Mouse (Mus musculus): ENCODE measurements around the gene Rab7. TPM values are rescaled to one million over a fixed set of nuclear protein-coding genes. Genes with fewer than 3 reads are reported as not detected.

Gene Rab7
- polyA plus RNA-seq, 1 experiment from 2014 or later, result 216 TPM

GRCm38 (mm10) chr6:88003439-88003838, 41.6 kb downstream of the Rab7 start:
- ATAC-seq (ENCODE audit: insufficient read depth) (no peak), DNase-seq (no peak)
- Histone ChIP-seq H3K9me3 (ENCODE audit: low read depth, low read length) (no peaks in the 10 kb centered on the region), H3K9ac (no peak overlapping the region), H3K4me3 (ENCODE audit: low read depth, low read length) (no peak overlapping the region), H3K27me3 (ENCODE audit: insufficient read depth, low read length) (no peaks in the 10 kb centered on the region), H3K27ac (ENCODE audit: low read depth) (no peak overlapping the region), H3K36me3 (ENCODE audit: insufficient read depth) (peaks cover 75% of the 10 kb centered on the region), H3K4me2 (no peak overlapping the region), H3K4me1 (ENCODE audit: insufficient read depth) (no peaks in the 10 kb centered on the region)
- no peak for TF ChIP-seq CTCF (IDR thresholded peaks at IDR 0.05; ENCODE audit: low read depth)
- WGBS, result 82% methylated on average over 4 of the region's 4 CpGs

- Histone ChIP-seq H3K27me3 (ENCODE audit: insufficient read depth, low read length) (no peaks in the 10 kb centered on the region), H3K27ac (ENCODE audit: low read depth) (no peak overlapping the region), H3K9ac (no peak overlapping the region), H3K4me1 (ENCODE audit: insufficient read depth) (0 out of 2 replicates have a peak, but pooled peaks cover 4% of the 10 kb centered on the region), H3K9me3 (ENCODE audit: low read depth, low read length) (no peaks in the 10 kb centered on the region), H3K4me2 (no peak overlapping the region), H3K4me3 (ENCODE audit: low read depth, low read length) (no peak overlapping the region), H3K36me3 (ENCODE audit: insufficient read depth) (peaks cover 47% of the 10 kb centered on the region)
- TF ChIP-seq CTCF (IDR thresholded peaks at IDR 0.05; ENCODE audit: low read depth), result no peak
- ATAC-seq (ENCODE audit: insufficient read depth), result no peak
- DNase-seq, result no peak
- WGBS, result 83% methylated on average over 4 of the region's 4 CpGs
These were observed 46.7 kb downstream of the Rab7 start for GRCm38 (mm10) chr6:87998358-87998757.

- no peaks in the 10 kb centered on the region for H3K9me3 ChIP-seq (ENCODE audit: low read depth, low read length)
- H3K27me3 ChIP-seq (ENCODE audit: insufficient read depth, low read length), result no peaks in the 10 kb centered on the region
- no peak overlapping the region for H3K4me2 ChIP-seq
- no peak overlapping the region for H3K4me3 ChIP-seq (ENCODE audit: low read depth, low read length)
- ATAC-seq (ENCODE audit: insufficient read depth) (peak; percentile 40; the same call in 1 of the 2 replicates), DNase-seq (peak; percentile 85)
- 48% methylated on average over 7 of the region's 7 CpGs for WGBS
- H3K27ac ChIP-seq (ENCODE audit: low read depth), result no peak overlapping the region
- H3K4me1 ChIP-seq (ENCODE audit: insufficient read depth), result 0 out of 2 replicates have a peak, but pooled peaks cover 4% of the 10 kb centered on the region
- peaks cover 41% of the 10 kb centered on the region for H3K36me3 ChIP-seq (ENCODE audit: insufficient read depth)
- H3K9ac ChIP-seq, result no peak overlapping the region
- peak; percentile 79 for TF ChIP-seq CTCF (IDR thresholded peaks at IDR 0.05; ENCODE audit: low read depth)
These were observed 47.3 kb downstream of the Rab7 start for GRCm38 (mm10) chr6:87997706-87998265.

- 77% methylated on average over 9 of the region's 9 CpGs for WGBS
- no peak overlapping the region for H3K4me2 ChIP-seq
- no peak for TF ChIP-seq CTCF (IDR thresholded peaks at IDR 0.05; ENCODE audit: low read depth)
- peaks cover 30% of the 10 kb centered on the region for H3K36me3 ChIP-seq (ENCODE audit: insufficient read depth)
- DNase-seq, result no peak
- no peaks in the 10 kb centered on the region for H3K27me3 ChIP-seq (ENCODE audit: insufficient read depth, low read length)
- H3K9ac ChIP-seq, result no peak overlapping the region
- no peaks in the 10 kb centered on the region for H3K9me3 ChIP-seq (ENCODE audit: low read depth, low read length)
- H3K4me3 ChIP-seq (ENCODE audit: low read depth, low read length), result no peak overlapping the region
- H3K27ac ChIP-seq (ENCODE audit: low read depth), result no peak overlapping the region
- no peak for ATAC-seq (ENCODE audit: insufficient read depth)
- H3K4me1 ChIP-seq (ENCODE audit: insufficient read depth), result 0 out of 2 replicates have a peak, but pooled peaks cover 4% of the 10 kb centered on the region
These were observed 48.5 kb downstream of the Rab7 start for GRCm38 (mm10) chr6:87996606-87997005.

GRCm38 (mm10) chr6:87995519-87995918, 49.6 kb downstream of the Rab7 start:
- H3K27ac ChIP-seq (ENCODE audit: low read depth), result no peak overlapping the region
- no peaks in the 10 kb centered on the region for H3K9me3 ChIP-seq (ENCODE audit: low read depth, low read length)
- TF ChIP-seq CTCF (IDR thresholded peaks at IDR 0.05; ENCODE audit: low read depth), result no peak
- H3K4me2 ChIP-seq, result no peak overlapping the region
- H3K4me3 ChIP-seq (ENCODE audit: low read depth, low read length), result no peak overlapping the region
- H3K27me3 ChIP-seq (ENCODE audit: insufficient read depth, low read length), result no peaks in the 10 kb centered on the region
- 0 out of 2 replicates have a peak, but pooled peaks cover 4% of the 10 kb centered on the region for H3K4me1 ChIP-seq (ENCODE audit: insufficient read depth)
- 51% methylated on average over 4 of the region's 4 CpGs for WGBS
- DNase-seq (no peak), ATAC-seq (ENCODE audit: insufficient read depth) (no peak)
- H3K36me3 ChIP-seq (ENCODE audit: insufficient read depth), result peaks cover 19% of the 10 kb centered on the region
- H3K9ac ChIP-seq, result no peak overlapping the region

- ATAC-seq (ENCODE audit: insufficient read depth), result peak; percentile 82
- Histone ChIP-seq H3K4me1 (ENCODE audit: insufficient read depth) (0 out of 2 replicates have a peak, but pooled peaks cover 4% of the 10 kb centered on the region), H3K9ac (peak overlapping the region; percentile 36; the same call in 1 of the 2 replicates), H3K27ac (ENCODE audit: low read depth) (peak overlapping the region; percentile 33; the same call in 1 of the 2 replicates), H3K4me3 (ENCODE audit: low read depth, low read length) (peak overlapping the region; percentile 23), H3K4me2 (peak overlapping the region; percentile 58), H3K9me3 (ENCODE audit: low read depth, low read length) (no peaks in the 10 kb centered on the region), H3K36me3 (ENCODE audit: insufficient read depth) (peaks cover 14% of the 10 kb centered on the region; the same call in 1 of the 2 replicates), H3K27me3 (ENCODE audit: insufficient read depth, low read length) (no peaks in the 10 kb centered on the region)
- WGBS, result 7% methylated on average over 18 of the region's 18 CpGs
- DNase-seq, result peak; percentile 80
- TF ChIP-seq CTCF (IDR thresholded peaks at IDR 0.05; ENCODE audit: low read depth), result no peak
These were observed 51.1 kb downstream of the Rab7 start for GRCm38 (mm10) chr6:87993790-87994571.

- ATAC-seq (ENCODE audit: insufficient read depth), result 0 out of 2 replicates have a peak, but pooled peaks have one; percentile 18
These were observed 52.3 kb downstream of the Rab7 start for GRCm38 (mm10) chr6:87992733-87993132.

More at GRCm38 (mm10) chr6:87992733-87993132, 52.3 kb downstream of the Rab7 start:
- H3K36me3 ChIP-seq (ENCODE audit: insufficient read depth), result peaks cover 10% of the 10 kb centered on the region; the same call in 1 of the 2 replicates
- no peak overlapping the region for H3K4me3 ChIP-seq (ENCODE audit: low read depth, low read length)
- WGBS, result 34% methylated on average over 6 of the region's 6 CpGs
- no peak overlapping the region for H3K9ac ChIP-seq
- no peaks in the 10 kb centered on the region for H3K9me3 ChIP-seq (ENCODE audit: low read depth, low read length)
- peak; percentile 57 for DNase-seq
- H3K4me2 ChIP-seq, result no peak overlapping the region
- no peak for TF ChIP-seq CTCF (IDR thresholded peaks at IDR 0.05; ENCODE audit: low read depth)
- no peak overlapping the region for H3K27ac ChIP-seq (ENCODE audit: low read depth)
- H3K4me1 ChIP-seq (ENCODE audit: insufficient read depth), result 0 out of 2 replicates have a peak, but pooled peaks cover 4% of the 10 kb centered on the region
- no peaks in the 10 kb centered on the region for H3K27me3 ChIP-seq (ENCODE audit: insufficient read depth, low read length)

Data from lung, embryonic 14.5 days (tissue).